Mouse (Mus musculus) erythroblast, embryonic 14.5 days (primary cell): ENCODE results near the gene Gm4353. TPM values are rescaled to one million over a fixed set of nuclear protein-coding genes. Genes with fewer than 3 reads are reported as not detected.
A peak's percentile ranks its signal among the peaks of the same experiment; 100 is the strongest.

Source experiments
- H3K27me3 ChIP-seq: 2 replicates; pipeline ENCODE4 v1.6.1; 2012; ENCODE audit warnings: inconsistent platforms; ENCODE audit not compliant: control insufficient read depth
- H3K36me3 ChIP-seq: 2 replicates; pipeline ENCODE4 v1.6.1; 2012; ENCODE audit warnings: mild to moderate bottlenecking, inconsistent platforms; ENCODE audit not compliant: control insufficient read depth
- H3K4me1 ChIP-seq: 2 replicates; pipeline ENCODE4 v1.6.1; 2012; ENCODE audit warnings: inconsistent platforms; ENCODE audit not compliant: control insufficient read depth
- H3K4me3 ChIP-seq: replicated peaks from 2 replicates; pipeline ENCODE3; 2012; ENCODE audit warnings: moderate library complexity, mild to moderate bottlenecking, inconsistent platforms
- H3K9me3 ChIP-seq: 2 replicates; pipeline ENCODE4 v1.6.1; 2012; ENCODE audit warnings: low read length, inconsistent platforms, mixed read lengths; ENCODE audit not compliant: control insufficient read depth
- GATA1 ChIP-seq: IDR thresholded peaks from 2 replicates; pipeline ENCODE4 v1.6.1; 2012; ENCODE audit warnings: low read length, inconsistent platforms, mixed read lengths
- TAL1 ChIP-seq: IDR thresholded peaks from 3 replicates; pipeline ENCODE4 v1.6.1; 2012; ENCODE audit warnings: low read length, inconsistent platforms, mixed read lengths
- polyA plus RNA-seq: library from polyadenylated mRNA; stranded (reverse); fragments of >175 nt; gene quantifications from 2 replicates; pipeline ENCODE4 v1.2.3, GENCODE M21; 2012

Gene Gm4353
- polyA plus RNA-seq, 1 experiment = 0.33 TPM

DNA sequence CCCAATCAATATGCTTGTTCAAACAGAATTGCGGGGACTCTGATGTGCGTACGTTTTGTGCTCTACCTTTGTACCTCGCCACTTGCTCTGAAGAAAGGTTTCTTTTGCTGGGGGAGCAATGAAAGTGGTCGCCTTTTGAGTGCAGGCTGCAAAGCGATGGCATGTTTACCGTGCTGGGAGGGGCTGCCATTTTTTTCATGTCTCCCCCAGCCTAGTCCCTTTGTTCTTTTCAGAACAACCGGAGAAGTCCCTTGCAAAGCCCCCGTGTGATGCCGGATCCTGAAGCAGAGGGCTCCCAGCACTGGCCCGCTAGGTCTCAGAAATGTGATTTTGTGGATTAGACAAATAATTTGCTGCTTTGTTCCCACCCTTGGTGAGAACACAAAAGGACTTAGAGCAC, 36.8 kb upstream of the Gm4353 start:
- H3K4me3 ChIP-seq = no peak overlapping the region
- peaks cover 2% of the 10 kb centered on the region; the same call in 1 of the 2 replicates for H3K9me3 ChIP-seq
- H3K36me3 ChIP-seq = no peaks in the 10 kb centered on the region; the same call in 1 of the 2 replicates
- H3K27me3 ChIP-seq = no peaks in the 10 kb centered on the region
- no peak for TF ChIP-seq TAL1
- TF ChIP-seq GATA1 = no peak
- H3K4me1 ChIP-seq = no peaks in the 10 kb centered on the region

DNA sequence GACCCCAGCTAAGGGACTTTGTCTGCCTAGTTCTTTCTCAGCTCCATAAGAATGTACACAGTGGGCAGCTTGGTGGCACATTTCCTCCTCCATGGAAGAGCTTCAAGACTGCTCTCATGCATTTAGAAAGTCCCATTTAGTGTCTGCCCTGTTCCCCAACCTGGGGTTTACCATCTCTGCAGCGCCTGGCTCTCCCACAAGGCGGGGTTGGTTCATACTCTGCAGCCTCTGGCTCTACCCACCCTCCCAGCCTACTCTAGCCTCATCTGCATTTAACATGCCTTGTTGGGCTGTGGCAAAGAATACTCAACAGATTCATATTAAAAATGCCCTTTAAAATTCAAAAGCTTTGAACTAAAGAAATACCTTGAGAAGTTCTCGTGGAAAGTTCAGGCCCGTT, 36.3 kb upstream of the Gm4353 start:
- Histone ChIP-seq H3K4me1 (no peaks in the 10 kb centered on the region), H3K4me3 (no peak overlapping the region), H3K36me3 (no peaks in the 10 kb centered on the region; the same call in 1 of the 2 replicates), H3K9me3 (peaks cover 2% of the 10 kb centered on the region; the same call in 1 of the 2 replicates), H3K27me3 (no peaks in the 10 kb centered on the region)
- no peak for TF ChIP-seq GATA1

DNA sequence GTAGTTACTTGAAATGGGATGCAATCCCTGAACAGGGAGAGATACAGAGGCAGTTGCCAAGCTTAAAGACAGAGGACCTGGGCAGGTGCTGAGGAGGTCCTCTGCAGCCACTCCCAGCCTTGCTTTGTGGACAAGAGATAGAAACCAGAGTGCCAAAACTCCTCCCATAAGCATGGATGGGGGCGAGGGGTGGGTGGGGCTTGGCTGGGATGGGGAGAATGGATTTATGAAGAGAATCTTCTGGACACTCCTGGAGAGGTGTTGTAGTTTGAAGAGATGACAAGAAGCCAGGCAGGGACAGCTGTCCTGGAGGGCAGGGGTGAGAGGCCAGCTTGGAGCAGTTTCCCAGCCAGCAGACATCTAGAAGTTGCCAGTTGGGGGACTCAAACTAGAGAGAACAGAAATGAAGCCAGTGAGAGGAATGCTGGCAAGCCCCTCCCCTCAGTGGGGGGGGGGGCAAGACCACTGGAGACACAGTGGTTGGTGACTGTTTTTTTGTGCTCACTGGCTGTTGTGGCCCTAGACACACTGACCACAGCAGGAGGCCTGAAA, 34.9 kb upstream of the Gm4353 start:
- Histone ChIP-seq H3K4me3 (no peak overlapping the region), H3K36me3 (no peaks in the 10 kb centered on the region), H3K9me3 (peaks cover 2% of the 10 kb centered on the region; the same call in 1 of the 2 replicates), H3K4me1 (no peaks in the 10 kb centered on the region), H3K27me3 (no peaks in the 10 kb centered on the region)
- no peak for TF ChIP-seq GATA1

DNA sequence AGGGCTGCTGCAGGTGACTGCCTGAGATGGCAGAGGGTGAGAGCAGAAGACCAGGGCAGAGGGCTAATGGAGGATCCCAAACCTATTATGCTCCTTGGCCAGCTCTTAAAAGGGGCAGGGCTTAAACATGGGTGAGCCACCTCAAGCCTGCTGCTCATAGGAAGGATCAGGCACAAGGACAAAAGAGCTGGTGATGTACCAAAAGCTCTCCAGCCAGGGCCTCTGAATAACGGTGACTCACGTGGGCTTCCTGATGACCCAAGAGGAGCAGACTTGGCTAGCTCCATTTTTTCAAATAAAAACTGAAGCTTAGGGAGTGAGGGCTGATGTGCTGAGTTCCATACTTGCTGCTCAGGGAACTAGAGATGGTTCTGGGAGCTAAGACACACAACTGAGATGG, 31.6 kb upstream of the Gm4353 start:
- H3K36me3 ChIP-seq = no peaks in the 10 kb centered on the region
- TF ChIP-seq TAL1 = no peak
- TF ChIP-seq GATA1 = no peak
- no peaks in the 10 kb centered on the region for H3K27me3 ChIP-seq
- peaks cover 2% of the 10 kb centered on the region; the same call in 1 of the 2 replicates for H3K9me3 ChIP-seq
- no peaks in the 10 kb centered on the region for H3K4me1 ChIP-seq
- no peak overlapping the region for H3K4me3 ChIP-seq

DNA sequence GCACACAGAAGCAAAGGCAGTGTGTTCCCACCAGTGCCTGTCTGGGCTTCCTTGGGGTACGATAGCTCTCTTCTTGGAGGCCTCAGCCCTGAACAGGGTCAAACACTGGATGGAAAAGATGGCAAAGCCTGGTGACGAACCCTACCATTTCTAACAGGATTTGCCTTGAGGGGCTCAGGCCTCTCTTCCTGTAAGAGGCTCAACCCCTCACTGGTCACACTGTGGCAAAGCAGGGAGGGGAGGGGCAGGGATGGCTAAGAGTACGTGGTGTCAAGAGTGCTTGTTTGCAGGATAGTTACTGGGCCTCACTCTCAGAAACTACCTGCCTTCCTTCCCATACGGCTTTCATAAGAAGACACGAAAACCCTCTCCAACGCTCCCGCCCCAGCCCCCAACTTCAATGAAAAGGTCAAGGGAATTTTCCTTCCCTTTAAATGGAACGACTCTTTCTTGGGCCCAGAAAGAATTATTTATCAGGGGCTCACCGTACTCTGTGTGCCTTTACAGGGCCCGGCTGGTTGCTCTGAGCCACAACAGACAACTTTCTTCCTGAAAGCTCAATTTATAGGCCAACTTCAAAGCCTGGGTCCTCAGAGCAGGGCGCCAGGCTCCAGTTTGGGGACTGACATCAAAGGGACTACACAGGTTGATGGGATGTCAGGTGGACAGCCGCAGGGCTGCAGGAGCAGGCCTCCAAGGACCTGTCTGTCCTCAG, 30.9 kb upstream of the Gm4353 start:
- H3K4me3 ChIP-seq = no peak overlapping the region
- no peaks in the 10 kb centered on the region for H3K4me1 ChIP-seq
- H3K36me3 ChIP-seq = no peaks in the 10 kb centered on the region
- H3K9me3 ChIP-seq = peaks cover 2% of the 10 kb centered on the region; the same call in 1 of the 2 replicates
- TF ChIP-seq TAL1 = no peak
- no peak for TF ChIP-seq GATA1
- no peaks in the 10 kb centered on the region for H3K27me3 ChIP-seq

DNA sequence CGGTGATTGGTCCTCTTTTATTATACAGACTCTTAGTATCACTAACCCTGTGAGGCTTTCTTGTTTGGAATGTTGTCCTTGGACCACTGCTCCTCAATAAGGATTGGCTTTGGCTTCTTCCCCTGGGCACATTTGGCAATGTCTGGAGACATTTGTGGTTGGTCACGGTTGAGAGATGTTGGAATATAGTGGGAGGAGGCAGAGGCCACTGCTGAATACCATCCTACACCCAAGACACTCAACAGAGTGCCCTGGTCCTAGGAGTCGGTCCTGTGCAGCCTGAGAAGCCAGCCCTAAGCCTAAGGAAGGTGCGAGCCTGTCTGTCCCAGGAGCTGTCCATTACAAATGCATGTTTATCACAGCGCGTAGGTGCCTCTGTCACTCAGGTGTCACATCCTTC, 27.1 kb upstream of the Gm4353 start:
- H3K4me1 ChIP-seq = no peaks in the 10 kb centered on the region
- H3K9me3 ChIP-seq = no peaks in the 10 kb centered on the region
- peaks cover 13% of the 10 kb centered on the region for H3K36me3 ChIP-seq
- H3K4me3 ChIP-seq = no peak overlapping the region
- H3K27me3 ChIP-seq = no peaks in the 10 kb centered on the region
- no peak for TF ChIP-seq GATA1
- no peak for TF ChIP-seq TAL1

DNA sequence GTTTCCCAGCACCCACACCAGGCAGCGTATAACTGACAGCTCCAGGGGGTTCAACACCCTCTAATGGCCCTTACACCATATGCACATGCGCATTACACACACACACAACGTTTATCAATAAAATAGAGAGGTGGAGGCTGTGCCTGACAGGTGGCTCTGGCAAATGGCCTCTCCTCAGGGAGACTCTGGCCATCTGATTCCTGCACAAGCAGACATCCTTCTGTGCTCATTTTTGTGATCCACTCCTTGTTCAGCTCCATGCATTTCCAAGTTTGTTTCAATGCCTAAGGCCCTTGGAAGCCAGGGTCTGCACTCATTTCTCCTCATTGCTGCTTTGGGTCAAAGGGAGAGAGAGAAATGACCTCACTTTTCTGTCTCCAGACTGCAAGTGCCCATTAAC, 26.2 kb upstream of the Gm4353 start:
- Histone ChIP-seq H3K4me1 (no peaks in the 10 kb centered on the region), H3K36me3 (peaks cover 22% of the 10 kb centered on the region), H3K9me3 (no peaks in the 10 kb centered on the region), H3K27me3 (no peaks in the 10 kb centered on the region), H3K4me3 (no peak overlapping the region)
- TF ChIP-seq GATA1 (no peak), TAL1 (no peak)

DNA sequence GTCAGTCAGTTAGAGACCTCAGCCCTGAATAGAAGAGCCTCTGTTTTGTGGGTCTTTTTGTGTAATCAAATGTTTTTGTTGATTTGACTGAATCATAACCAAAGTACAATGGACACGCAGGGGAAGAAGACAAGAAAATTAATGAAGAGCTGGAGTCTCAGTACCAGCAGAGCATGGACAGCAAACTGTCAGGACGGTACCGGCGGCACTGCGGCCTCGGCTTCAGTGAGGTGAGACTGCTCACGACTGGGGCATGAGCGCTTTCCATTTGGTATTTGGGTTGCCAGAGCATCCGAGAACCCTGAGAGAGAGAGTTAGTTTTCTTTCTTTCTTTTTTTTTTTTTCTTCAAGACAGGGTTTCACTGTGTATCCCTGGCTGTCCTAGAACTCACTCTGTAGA, 18.7 kb upstream of the Gm4353 start:
- Histone ChIP-seq H3K4me1 (peaks cover 4% of the 10 kb centered on the region), H3K27me3 (no peaks in the 10 kb centered on the region), H3K4me3 (no peak overlapping the region), H3K9me3 (no peaks in the 10 kb centered on the region), H3K36me3 (peaks cover 89% of the 10 kb centered on the region)
- TF ChIP-seq TAL1 (no peak), GATA1 (no peak)

DNA sequence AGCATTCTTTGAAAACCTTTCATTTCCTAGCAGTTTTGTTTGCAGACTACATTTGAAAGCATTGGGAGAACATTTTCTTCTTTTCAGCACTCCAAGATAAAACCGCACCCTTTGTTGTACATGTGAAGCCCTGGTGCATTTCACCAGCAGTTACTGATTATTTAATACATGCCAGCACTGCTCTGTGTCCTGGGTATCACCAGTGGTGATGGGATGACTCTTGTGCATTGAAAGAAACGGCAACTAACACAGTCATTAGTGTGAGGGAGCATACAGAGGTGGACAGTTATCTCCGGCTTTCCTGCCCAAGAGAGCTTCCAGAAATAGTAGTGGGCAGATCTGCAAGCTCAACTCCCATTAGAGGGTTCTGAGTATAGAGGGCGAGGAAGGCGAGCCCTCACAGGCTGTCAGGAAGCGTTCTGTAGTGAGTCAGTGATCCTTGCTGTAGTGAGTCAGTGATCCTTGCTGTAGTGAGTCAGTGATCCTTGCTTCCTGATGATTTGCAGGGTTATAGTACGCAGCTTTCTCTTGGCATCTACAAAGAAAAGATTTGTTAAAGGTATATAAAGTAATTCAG, 15.6 kb upstream of the Gm4353 start:
- Histone ChIP-seq H3K36me3 (peaks cover 66% of the 10 kb centered on the region), H3K9me3 (no peaks in the 10 kb centered on the region), H3K27me3 (no peaks in the 10 kb centered on the region), H3K4me3 (no peak overlapping the region), H3K4me1 (peaks cover 32% of the 10 kb centered on the region)
- TF ChIP-seq GATA1 = no peak

DNA sequence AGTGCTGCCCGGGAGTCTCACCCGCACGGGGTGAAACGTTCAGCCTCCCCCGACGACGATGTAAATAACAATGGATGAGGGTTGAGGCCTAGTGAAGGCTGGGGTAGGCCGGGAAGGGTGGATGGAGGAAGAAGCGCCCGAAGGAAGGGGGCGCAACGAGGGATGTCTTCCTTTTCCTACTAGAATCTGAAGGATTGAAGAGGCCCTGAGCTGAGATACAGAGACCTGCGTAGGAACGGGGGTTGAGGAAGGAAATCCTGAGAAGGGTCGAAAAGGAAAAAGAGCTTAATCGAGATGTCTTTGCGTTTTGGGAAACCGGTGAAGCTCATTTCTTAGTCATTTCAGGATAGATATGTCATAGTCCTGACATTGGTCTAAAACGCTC, 9.0 kb upstream of the Gm4353 start:
- TF ChIP-seq TAL1 = no peak
- no peak for TF ChIP-seq GATA1
- Histone ChIP-seq H3K4me1 (peaks cover 51% of the 10 kb centered on the region), H3K27me3 (peaks cover 9% of the 10 kb centered on the region), H3K4me3 (peak overlapping the region; percentile 65), H3K36me3 (peaks cover 7% of the 10 kb centered on the region), H3K9me3 (no peaks in the 10 kb centered on the region)
